Mouse (Mus musculus) liver, adult 2 months (tissue): Measurements from ENCODE around the gene 1700020N01Rik. TPM values are rescaled to one million over a fixed set of nuclear protein-coding genes. Genes with fewer than 3 reads are reported as not detected.
A peak's percentile ranks its signal among the peaks of the same experiment; 100 is the strongest.

ENCODE experiments used
- DNase-seq: peaks from one replicate; pipeline ENCODE4 v3.0.0-alpha.2; 2011; ENCODE audit warnings: low read depth, low spot score; ENCODE audit errors: extremely low read depth
- H3K27ac ChIP-seq: fragments of 200-500 bp; replicated peaks from 2 replicates; pipeline ENCODE4 v1.5.1; 2012; ENCODE audit warnings: low read depth, mild to moderate bottlenecking, control low read depth, inconsistent platforms, low read length; ENCODE audit not compliant: insufficient read depth
- H3K27me3 ChIP-seq: fragments of 200-500 bp; 2 replicates; pipeline ENCODE4 v1.6.1; 2012; ENCODE audit warnings: mild to moderate bottlenecking, moderate library complexity, low read length, inconsistent platforms; ENCODE audit not compliant: control insufficient read depth, insufficient read depth
- H3K36me3 ChIP-seq: fragments of 200-500 bp; 2 replicates; pipeline ENCODE4 v1.6.1; 2012; ENCODE audit warnings: low read length, inconsistent platforms; ENCODE audit not compliant: control insufficient read depth, insufficient read depth
- H3K4me1 ChIP-seq: fragments of 200-500 bp; 2 replicates; pipeline ENCODE4 v1.6.1; 2011; ENCODE audit warnings: low read length; ENCODE audit not compliant: control insufficient read depth, insufficient read depth
- H3K4me3 ChIP-seq: fragments of 200-500 bp; 2 replicates; pipeline ENCODE4 v1.5.1; 2011; ENCODE audit warnings: low read depth, mild to moderate bottlenecking, control low read depth, low read length, moderate library complexity; ENCODE audit not compliant: insufficient read depth
- H3K79me2 ChIP-seq: fragments of 200-500 bp; 2 replicates; pipeline ENCODE4 v1.6.1; 2012; ENCODE audit warnings: inconsistent platforms, mild to moderate bottlenecking, low read length, moderate library complexity; ENCODE audit not compliant: control insufficient read depth, insufficient read depth
- H3K9ac ChIP-seq: fragments of 200-500 bp; 2 replicates; pipeline ENCODE4 v1.6.1; 2012; ENCODE audit warnings: low read depth, mild to moderate bottlenecking, control low read depth, inconsistent platforms, low read length
- CTCF ChIP-seq: fragments of 200-500 bp; IDR thresholded peaks from 2 replicates; pipeline ENCODE4 v1.5.1; 2011; ENCODE audit warnings: low read depth, low read length, control low read depth
- POLR2A ChIP-seq: fragments of 200-500 bp; IDR thresholded peaks from 2 replicates; pipeline ENCODE4 v1.6.1; 2011; ENCODE audit warnings: low read length, control low read depth; ENCODE audit not compliant: insufficient read depth; ENCODE audit errors: extremely low read depth
- WGBS: fragments of 180-500 bp; shearing (Covaris S2); methylation state at CpG from one replicate; pipeline ENCODE4 v1.1.7; 2018; 5-methylcytosine and 5-hydroxymethylcytosine counted together
- polyA plus RNA-seq: library from polyadenylated mRNA; depleted of rRNA; stranded (reverse); fragments of >200 nt; gene quantifications from 2 replicates; pipeline ENCODE4 v1.2.3, GENCODE M21; 2012
- total RNA-seq: library from RNA; depleted of rRNA; stranded (reverse); fragments of >200 nt; gene quantifications from 2 replicates; pipeline ENCODE4 v1.2.3, GENCODE M21; 2014

The 1700020N01Rik gene
- total and polyA plus RNA-seq, 2 experiments = not detected

GRCm38 (mm10) chr10:21635988-21636710 lies 43.2 kb downstream of the 1700020N01Rik start:
- H3K4me3 ChIP-seq = no peak overlapping the region
- no peak for TF ChIP-seq CTCF
- no peak for TF ChIP-seq POLR2A
- H3K36me3 ChIP-seq = no peaks in the 10 kb centered on the region
- no peak overlapping the region for H3K9ac ChIP-seq
- no peak overlapping the region for H3K27ac ChIP-seq
- no peaks in the 10 kb centered on the region for H3K79me2 ChIP-seq
- no peak for DNase-seq
- H3K27me3 ChIP-seq = no peaks in the 10 kb centered on the region
- H3K4me1 ChIP-seq = no peaks in the 10 kb centered on the region
- WGBS = 91% methylated on average over 4 of the region's 4 CpGs

GRCm38 (mm10) chr10:21636711-21637081 lies 43.8 kb downstream of the 1700020N01Rik start:
- no peak for TF ChIP-seq POLR2A
- TF ChIP-seq CTCF = no peak
- Histone ChIP-seq H3K27me3 (no peaks in the 10 kb centered on the region), H3K36me3 (no peaks in the 10 kb centered on the region), H3K9ac (no peak overlapping the region), H3K27ac (no peak overlapping the region), H3K79me2 (no peaks in the 10 kb centered on the region), H3K4me3 (no peak overlapping the region), H3K4me1 (no peaks in the 10 kb centered on the region)
- 72% methylated on average over 6 of the region's 6 CpGs for WGBS
- DNase-seq = peak; percentile 44

- no peaks in the 10 kb centered on the region for H3K79me2 ChIP-seq
- H3K27ac ChIP-seq = no peak overlapping the region
- DNase-seq = no peak
- H3K9ac ChIP-seq = no peak overlapping the region
- TF ChIP-seq CTCF (no peak), POLR2A (no peak)
- 85% methylated on average over 4 of the region's 4 CpGs for WGBS
- H3K36me3 ChIP-seq = no peaks in the 10 kb centered on the region
- H3K4me3 ChIP-seq = no peak overlapping the region
- no peaks in the 10 kb centered on the region for H3K4me1 ChIP-seq
- H3K27me3 ChIP-seq = no peaks in the 10 kb centered on the region
These were observed 58.4 kb downstream of the 1700020N01Rik start for GRCm38 (mm10) chr10:21651388-21651787.

GRCm38 (mm10) chr10:21652426-21653345 lies 59.7 kb downstream of the 1700020N01Rik start:
- Histone ChIP-seq H3K36me3 (no peaks in the 10 kb centered on the region), H3K79me2 (no peaks in the 10 kb centered on the region), H3K4me3 (no peak overlapping the region), H3K27ac (no peak overlapping the region), H3K9ac (no peak overlapping the region), H3K4me1 (no peaks in the 10 kb centered on the region), H3K27me3 (no peaks in the 10 kb centered on the region)
- DNase-seq = no peak
- TF ChIP-seq POLR2A = no peak
- TF ChIP-seq CTCF = no peak
- WGBS = 90% methylated on average over 24 of the region's 24 CpGs

GRCm38 (mm10) chr10:21653469-21653868 lies 60.5 kb downstream of the 1700020N01Rik start:
- H3K27ac ChIP-seq = no peak overlapping the region
- H3K4me3 ChIP-seq = no peak overlapping the region
- H3K27me3 ChIP-seq = no peaks in the 10 kb centered on the region
- DNase-seq = no peak
- no peak overlapping the region for H3K9ac ChIP-seq
- no peaks in the 10 kb centered on the region for H3K79me2 ChIP-seq
- no peaks in the 10 kb centered on the region for H3K4me1 ChIP-seq
- no peaks in the 10 kb centered on the region for H3K36me3 ChIP-seq
- TF ChIP-seq POLR2A = no peak
- TF ChIP-seq CTCF = no peak
- WGBS = 90% methylated on average over 7 of the region's 7 CpGs
